Mouse (Mus musculus): Measurements from ENCODE around the gene Samd7. TPM values are rescaled to one million over a fixed set of nuclear protein-coding genes. Genes with fewer than 3 reads are reported as not detected.

The Samd7 gene
- 6.0 TPM for polyA plus RNA-seq (2014; fragmentation: Illumina TruSeq; extraction: RNeasy Lipid Tissue Mini Kit (QIAGEN cat#74804); ENCODE audit: low read depth, low replicate concordance)

DNA sequence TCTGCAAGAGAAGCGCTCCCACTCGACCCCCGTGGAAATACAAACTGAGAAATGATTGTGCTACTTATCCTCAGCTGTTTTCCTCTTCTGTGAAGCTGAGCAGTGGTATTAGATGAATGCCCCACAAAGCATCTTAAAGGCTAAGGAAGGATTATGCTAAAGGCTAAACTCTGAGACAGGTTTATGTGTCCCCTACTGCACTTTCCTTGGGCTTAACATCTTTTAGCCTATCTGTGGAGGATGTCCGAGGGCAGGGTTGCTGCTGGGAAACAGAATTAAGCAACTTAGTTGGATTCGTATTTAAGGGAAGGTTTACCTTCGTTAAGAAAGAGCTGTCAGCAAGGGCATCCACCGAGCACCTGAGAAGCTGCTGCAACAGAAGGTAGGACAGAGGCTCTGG lies at the start of gene Samd7:
Gene Samd7 (plus strand): TSS at position 288 of the 400 bp plus-strand sequence.

GRCm38 (mm10) chr3:30699711-30700505 lies 46.2 kb upstream of the Samd7 start, which contains the start of gene Lrrc31:
Gene Lrrc31, minus strand, starts transcription at chr3:30699843.

DNA sequence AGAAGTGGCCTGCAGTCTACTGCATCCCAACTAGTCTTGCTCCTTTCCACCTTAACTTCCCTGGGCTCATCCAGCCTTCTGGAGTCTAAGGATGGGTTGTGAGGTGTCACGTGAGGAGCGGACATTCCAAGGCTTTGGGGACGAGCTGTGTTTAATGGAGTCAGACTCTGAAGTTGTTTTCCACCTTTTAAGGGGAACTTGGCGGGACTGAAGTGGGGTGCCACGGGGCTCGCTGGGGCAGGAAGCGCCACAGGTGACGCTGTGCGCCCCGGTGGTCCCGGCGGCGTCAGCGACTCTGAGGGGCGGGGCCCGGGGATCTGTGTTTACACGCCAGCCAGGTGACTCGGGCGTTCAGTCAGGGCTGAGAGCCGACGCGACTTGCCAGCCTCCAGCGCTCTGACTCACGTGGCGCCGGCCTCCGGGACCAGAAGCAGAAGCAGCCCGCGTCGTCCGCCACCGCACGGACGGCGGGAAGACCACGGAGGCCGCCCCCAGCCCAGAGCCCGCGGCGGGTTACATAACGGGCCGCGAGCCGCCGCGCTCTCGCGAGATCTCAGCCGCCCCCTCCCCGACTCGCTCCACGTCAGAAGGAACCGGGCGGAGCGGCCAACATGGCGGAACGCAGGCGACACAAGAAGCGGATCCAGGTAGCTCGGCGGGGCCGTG lies 46.8 kb downstream of the Samd7 start, which contains the start of gene Sec62:
Gene Sec62 (plus strand): TSS at position 139 of the 666 bp plus-strand sequence.

Other genes starting within 250 kb of the Samd7 start
- 0.71 TPM for gene Mecom, start 198.3 kb upstream of the Samd7 start, polyA plus RNA-seq (2014; fragmentation: Illumina TruSeq; extraction: RNeasy Lipid Tissue Mini Kit (QIAGEN cat#74804); ENCODE audit: low read depth, low replicate concordance)
- gene Actrt3, start 146.4 kb upstream of the Samd7 start, polyA plus RNA-seq (2014; fragmentation: Illumina TruSeq; extraction: RNeasy Lipid Tissue Mini Kit (QIAGEN cat#74804); ENCODE audit: low read depth, low replicate concordance) = 71.5 TPM
- 20.8 TPM for gene Mynn, start 144.2 kb upstream of the Samd7 start, polyA plus RNA-seq (2014; fragmentation: Illumina TruSeq; extraction: RNeasy Lipid Tissue Mini Kit (QIAGEN cat#74804); ENCODE audit: low read depth, low replicate concordance)
- gene Lrriq4, start 101.8 kb upstream of the Samd7 start, polyA plus RNA-seq (2014; fragmentation: Illumina TruSeq; extraction: RNeasy Lipid Tissue Mini Kit (QIAGEN cat#74804); ENCODE audit: low read depth, low replicate concordance) = 75.7 TPM
- 753 TPM for gene Lrrc34, start 98.4 kb upstream of the Samd7 start, polyA plus RNA-seq (2014; fragmentation: Illumina TruSeq; extraction: RNeasy Lipid Tissue Mini Kit (QIAGEN cat#74804); ENCODE audit: low read depth, low replicate concordance)
- gene Lrrc31, start 46.5 kb upstream of the Samd7 start, polyA plus RNA-seq (2014; fragmentation: Illumina TruSeq; extraction: RNeasy Lipid Tissue Mini Kit (QIAGEN cat#74804); ENCODE audit: low read depth, low replicate concordance) = not detected
- gene Sec62, start 46.6 kb downstream of the Samd7 start, polyA plus RNA-seq (2014; fragmentation: Illumina TruSeq; extraction: RNeasy Lipid Tissue Mini Kit (QIAGEN cat#74804); ENCODE audit: low read depth, low replicate concordance) = 60.7 TPM
- 242 TPM for gene Gpr160, start 109.7 kb downstream of the Samd7 start, polyA plus RNA-seq (2014; fragmentation: Illumina TruSeq; extraction: RNeasy Lipid Tissue Mini Kit (QIAGEN cat#74804); ENCODE audit: low read depth, low replicate concordance)
- 10.9 TPM for gene Phc3, start 223.1 kb downstream of the Samd7 start, polyA plus RNA-seq (2014; fragmentation: Illumina TruSeq; extraction: RNeasy Lipid Tissue Mini Kit (QIAGEN cat#74804); ENCODE audit: low read depth, low replicate concordance)
- 24.0 TPM for gene Prkci, start 249.5 kb downstream of the Samd7 start, polyA plus RNA-seq (2014; fragmentation: Illumina TruSeq; extraction: RNeasy Lipid Tissue Mini Kit (QIAGEN cat#74804); ENCODE audit: low read depth, low replicate concordance)